Mouse (Mus musculus) adrenal gland, postnatal 4 days (tissue): ENCODE data around the gene Zfp12. TPM values are rescaled to one million over a fixed set of nuclear protein-coding genes. Genes with fewer than 3 reads are reported as not detected.

Source experiments
- total RNA-seq, 2 experiments: library from RNA; stranded (reverse); gene quantifications; 2 replicates each; pipeline ENCODE4 v1.2.3; 2021

Zfp12 gene
- total RNA-seq, 2 experiments from 2014 or later, result 24.8 to 29.1 TPM

Other genes starting within 250 kb of the Zfp12 start
- 10 to 100 TPM; 59.9 to 60.5 TPM for gene Rnf216, start 122.2 kb upstream of the Zfp12 start, total RNA-seq
- gene Olfr718-ps1, start 87.6 kb upstream of the Zfp12 start, total RNA-seq, result under 1 TPM; 0.11 to 0.17 TPM
- gene Rbak, start 54.4 kb upstream of the Zfp12 start, total RNA-seq, result 10 to 100 TPM; 24.0 to 27.5 TPM
- not detected for gene Spdye4b, start 54.1 kb upstream of the Zfp12 start, total RNA-seq
- not detected for gene Spdye4a, start 8.3 kb upstream of the Zfp12 start, total RNA-seq
- 10 to 100 TPM; 12.3 to 14.1 TPM for gene Zfp316, start 34.9 kb downstream of the Zfp12 start, total RNA-seq
- gene Zfp853, start 58.5 kb downstream of the Zfp12 start, total RNA-seq, result 1 to 10 TPM; 1.1 to 1.5 TPM
- gene E130309D02Rik, start 80.2 kb downstream of the Zfp12 start, total RNA-seq, result 10 to 100 TPM; 29.5 to 30.9 TPM
- gene Zdhhc4, start 94.1 kb downstream of the Zfp12 start, total RNA-seq, result 10 to 100 TPM; 64.3 to 72.7 TPM
- 1 to 10 TPM; 1.2 TPM for gene Grid2ip, start 122.2 kb downstream of the Zfp12 start, total RNA-seq
- 100 to 1,000 TPM; 129 to 136 TPM for gene Kdelr2, start 168.7 kb downstream of the Zfp12 start, total RNA-seq
- 10 to 100 TPM; 13.4 to 13.5 TPM for gene Daglb, start 229.4 kb downstream of the Zfp12 start, total RNA-seq